Mouse (Mus musculus): Measurements from ENCODE around the gene Psg16. TPM values are rescaled to one million over a fixed set of nuclear protein-coding genes. Genes with fewer than 3 reads are reported as not detected.
"Not testable (repeated sequence)": the region's sequence is repeated elsewhere in the genome, so short reads cannot be mapped to it uniquely, and the experiment has no call there.

Psg16 gene
- polyA plus RNA-seq, 1 experiment from 2014 or later: 0.46 TPM

- H3K4me3 ChIP-seq (replicated peaks; ENCODE audit: low read length): peak overlapping the region; percentile 66
- H3K4me1 ChIP-seq (ENCODE audit: control insufficient read depth, insufficient read depth, low read length): peaks cover 45% of the 10 kb centered on the region
- peak overlapping the region; percentile 100 for H3K27ac ChIP-seq (ENCODE audit: low read length)
Measured at GRCm38 (mm10) chr7:17060031-17060781, 13.6 kb upstream of the Psg16 start.

GRCm38 (mm10) chr7:17060782-17061605, 12.8 kb upstream of the Psg16 start:
- no peaks in the 10 kb centered on the region for H3K36me3 ChIP-seq (ENCODE audit: control insufficient read depth, insufficient read depth, low read length)
- H3K9ac ChIP-seq (ENCODE audit: low read length): peak overlapping the region; percentile 87
- no peak for ATAC-seq (ENCODE audit: insufficient read depth, low FRiP score)
- 38% methylated on average over 22 of the region's 22 CpGs for WGBS
- no peaks in the 10 kb centered on the region for H3K27me3 ChIP-seq (ENCODE audit: control insufficient read depth, insufficient read depth, low read length)
- H3K4me1 ChIP-seq (ENCODE audit: control insufficient read depth, insufficient read depth, low read length): peaks cover 44% of the 10 kb centered on the region
- H3K4me2 ChIP-seq (ENCODE audit: low read depth, low read length): peak overlapping the region; percentile 84
- peak overlapping the region; percentile 66 for H3K4me3 ChIP-seq (replicated peaks; ENCODE audit: low read length)
- no peaks in the 10 kb centered on the region for H3K9me3 ChIP-seq (replicated peaks; ENCODE audit: control insufficient read depth, low read length)
- peak overlapping the region; percentile 100 for H3K27ac ChIP-seq (ENCODE audit: low read length)

More at GRCm38 (mm10) chr7:17060031-17060781, 13.6 kb upstream of the Psg16 start:
- peak overlapping the region; percentile 87 for H3K9ac ChIP-seq (ENCODE audit: low read length)
- H3K9me3 ChIP-seq (replicated peaks; ENCODE audit: control insufficient read depth, low read length): no peaks in the 10 kb centered on the region
- ATAC-seq (ENCODE audit: insufficient read depth, low FRiP score): peak; percentile 54
- H3K27me3 ChIP-seq (ENCODE audit: control insufficient read depth, insufficient read depth, low read length): no peaks in the 10 kb centered on the region
- H3K4me2 ChIP-seq (ENCODE audit: low read depth, low read length): peak overlapping the region; percentile 84
- 15% methylated on average over 9 of the region's 9 CpGs for WGBS
- H3K36me3 ChIP-seq (ENCODE audit: control insufficient read depth, insufficient read depth, low read length): no peaks in the 10 kb centered on the region

- Histone ChIP-seq H3K36me3 (ENCODE audit: control insufficient read depth, insufficient read depth, low read length) (no peaks in the 10 kb centered on the region), H3K27me3 (ENCODE audit: control insufficient read depth, insufficient read depth, low read length) (no peaks in the 10 kb centered on the region), H3K4me1 (ENCODE audit: control insufficient read depth, insufficient read depth, low read length) (peaks cover 36% of the 10 kb centered on the region), H3K27ac (ENCODE audit: low read length) (peak within 1 kb of the TSS; percentile 100), H3K4me2 (ENCODE audit: low read depth, low read length) (peak within 1 kb of the TSS; percentile 84), H3K9me3 (replicated peaks; ENCODE audit: control insufficient read depth, low read length) (no peaks in the 10 kb centered on the region), H3K9ac (ENCODE audit: low read length) (peak within 1 kb of the TSS; percentile 87), H3K4me3 (replicated peaks; ENCODE audit: low read length) (peak within 1 kb of the TSS; percentile 66)
- under 1% methylated on average over 15 of the region's 15 CpGs for WGBS
- ATAC-seq (ENCODE audit: insufficient read depth, low FRiP score): peak; percentile 75
Measured at GRCm38 (mm10) chr7:17062389-17062788, 11.5 kb upstream of the Psg16 start, which contains the start of gene Hif3a. Gene Hif3a, minus strand, starts transcription at chr7:17062427.

- WGBS: 8% methylated on average over 11 of the region's 11 CpGs
- peak; percentile 17 for ATAC-seq (ENCODE audit: insufficient read depth, low FRiP score)
- H3K9me3 ChIP-seq (replicated peaks; ENCODE audit: control insufficient read depth, low read length): no peaks in the 10 kb centered on the region
- peak overlapping the region; percentile 87 for H3K9ac ChIP-seq (ENCODE audit: low read length)
- no peaks in the 10 kb centered on the region for H3K27me3 ChIP-seq (ENCODE audit: control insufficient read depth, insufficient read depth, low read length)
- peak overlapping the region; percentile 66 for H3K4me3 ChIP-seq (replicated peaks; ENCODE audit: low read length)
- peak overlapping the region; percentile 100 for H3K27ac ChIP-seq (ENCODE audit: low read length)
- peaks cover 32% of the 10 kb centered on the region for H3K4me1 ChIP-seq (ENCODE audit: control insufficient read depth, insufficient read depth, low read length)
- H3K36me3 ChIP-seq (ENCODE audit: control insufficient read depth, insufficient read depth, low read length): no peaks in the 10 kb centered on the region
- H3K4me2 ChIP-seq (ENCODE audit: low read depth, low read length): peak overlapping the region; percentile 84
Measured at GRCm38 (mm10) chr7:17062845-17063244, 11.0 kb upstream of the Psg16 start.

GRCm38 (mm10) chr7:17065620-17066019, 8.2 kb upstream of the Psg16 start:
- Histone ChIP-seq H3K27me3 (ENCODE audit: control insufficient read depth, insufficient read depth, low read length) (no peaks in the 10 kb centered on the region), H3K27ac (ENCODE audit: low read length) (0 out of 2 replicates have a peak overlapping the region, but pooled peaks have one; percentile 38), H3K4me2 (ENCODE audit: low read depth, low read length) (no peak overlapping the region), H3K4me3 (replicated peaks; ENCODE audit: low read length) (no peak overlapping the region), H3K9me3 (replicated peaks; ENCODE audit: control insufficient read depth, low read length) (no peaks in the 10 kb centered on the region), H3K36me3 (ENCODE audit: control insufficient read depth, insufficient read depth, low read length) (no peaks in the 10 kb centered on the region), H3K9ac (ENCODE audit: low read length) (no peak overlapping the region), H3K4me1 (ENCODE audit: control insufficient read depth, insufficient read depth, low read length) (peaks cover 14% of the 10 kb centered on the region; the same call in 1 of the 2 replicates)
- no peak for ATAC-seq (ENCODE audit: insufficient read depth, low FRiP score)
- WGBS: 62% methylated on average over 8 of the region's 9 CpGs

GRCm38 (mm10) chr7:17066412-17066811, 7.4 kb upstream of the Psg16 start:
- 7% methylated on average over 2 of the region's 2 CpGs for WGBS
- H3K27ac ChIP-seq (ENCODE audit: low read length): no peak overlapping the region
- no peaks in the 10 kb centered on the region for H3K36me3 ChIP-seq (ENCODE audit: control insufficient read depth, insufficient read depth, low read length)
- no peak for ATAC-seq (ENCODE audit: insufficient read depth, low FRiP score)
- no peaks in the 10 kb centered on the region for H3K9me3 ChIP-seq (replicated peaks; ENCODE audit: control insufficient read depth, low read length)
- H3K4me3 ChIP-seq (replicated peaks; ENCODE audit: low read length): no peak overlapping the region
- H3K4me2 ChIP-seq (ENCODE audit: low read depth, low read length): no peak overlapping the region
- no peaks in the 10 kb centered on the region for H3K27me3 ChIP-seq (ENCODE audit: control insufficient read depth, insufficient read depth, low read length)
- H3K9ac ChIP-seq (ENCODE audit: low read length): no peak overlapping the region
- peaks cover 14% of the 10 kb centered on the region; the same call in 1 of the 2 replicates for H3K4me1 ChIP-seq (ENCODE audit: control insufficient read depth, insufficient read depth, low read length)

- Histone ChIP-seq H3K27me3 (ENCODE audit: control insufficient read depth, insufficient read depth, low read length) (no peaks in the 10 kb centered on the region), H3K4me3 (replicated peaks; ENCODE audit: low read length) (no peak overlapping the region), H3K9me3 (replicated peaks; ENCODE audit: control insufficient read depth, low read length) (no peaks in the 10 kb centered on the region), H3K4me1 (ENCODE audit: control insufficient read depth, insufficient read depth, low read length) (peaks cover 14% of the 10 kb centered on the region; the same call in 1 of the 2 replicates), H3K27ac (ENCODE audit: low read length) (no peak overlapping the region), H3K36me3 (ENCODE audit: control insufficient read depth, insufficient read depth, low read length) (no peaks in the 10 kb centered on the region), H3K4me2 (ENCODE audit: low read depth, low read length) (no peak overlapping the region), H3K9ac (ENCODE audit: low read length) (no peak overlapping the region)
- ATAC-seq (ENCODE audit: insufficient read depth, low FRiP score): no peak
Measured at GRCm38 (mm10) chr7:17067000-17067399, 6.8 kb upstream of the Psg16 start.

- not testable (repeated sequence) for H3K9ac ChIP-seq (ENCODE audit: low read length); H3K4me3 ChIP-seq (replicated peaks; ENCODE audit: low read length); H3K4me2 ChIP-seq (ENCODE audit: low read depth, low read length); H3K9me3 ChIP-seq (replicated peaks; ENCODE audit: control insufficient read depth, low read length); H3K27ac ChIP-seq (ENCODE audit: low read length); H3K27me3 ChIP-seq (ENCODE audit: control insufficient read depth, insufficient read depth, low read length); H3K36me3 ChIP-seq (ENCODE audit: control insufficient read depth, insufficient read depth, low read length); ATAC-seq (ENCODE audit: insufficient read depth, low FRiP score)
- 64% methylated on average over 5 of the region's 5 CpGs for WGBS
- peaks cover 13% of the 10 kb centered on the region; the same call in 1 of the 2 replicates for H3K4me1 ChIP-seq (ENCODE audit: control insufficient read depth, insufficient read depth, low read length)
Measured at GRCm38 (mm10) chr7:17067651-17068050, 6.2 kb upstream of the Psg16 start.

- Histone ChIP-seq H3K9ac (ENCODE audit: low read length) (no peak overlapping the region), H3K4me1 (ENCODE audit: control insufficient read depth, insufficient read depth, low read length) (no peaks in the 10 kb centered on the region), H3K27me3 (ENCODE audit: control insufficient read depth, insufficient read depth, low read length) (no peaks in the 10 kb centered on the region), H3K9me3 (replicated peaks; ENCODE audit: control insufficient read depth, low read length) (no peaks in the 10 kb centered on the region), H3K4me2 (ENCODE audit: low read depth, low read length) (no peak overlapping the region), H3K4me3 (replicated peaks; ENCODE audit: low read length) (no peak overlapping the region), H3K36me3 (ENCODE audit: control insufficient read depth, insufficient read depth, low read length) (no peaks in the 10 kb centered on the region), H3K27ac (ENCODE audit: low read length) (no peak overlapping the region)
- 58% methylated on average over 5 of the region's 5 CpGs for WGBS
- no peak for ATAC-seq (ENCODE audit: insufficient read depth, low FRiP score)
Measured at GRCm38 (mm10) chr7:17073513-17073903, 332 bp upstream of the Psg16 start.
